Mouse (Mus musculus): ENCODE results near the gene Rora.

Rora gene

DNA sequence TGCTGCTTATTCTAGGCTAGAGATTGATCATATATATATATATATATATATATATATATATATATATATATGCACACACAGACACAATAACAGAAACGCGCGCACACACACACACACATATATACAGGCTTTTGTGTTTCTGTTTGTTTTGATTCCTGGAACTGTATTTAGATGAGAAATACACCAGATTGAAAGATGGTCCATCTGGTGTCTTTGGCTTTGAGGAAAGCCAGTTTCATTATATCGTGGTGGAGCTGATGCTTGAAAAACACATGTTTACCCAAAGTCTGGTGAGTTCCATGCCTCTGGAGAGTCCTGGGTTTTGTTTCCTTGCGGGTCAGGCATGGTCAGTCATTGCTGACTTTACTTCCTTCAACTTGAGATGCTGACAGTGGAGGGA, 169.7 kb downstream of the Rora start:
- no peak for DNase-seq

DNA sequence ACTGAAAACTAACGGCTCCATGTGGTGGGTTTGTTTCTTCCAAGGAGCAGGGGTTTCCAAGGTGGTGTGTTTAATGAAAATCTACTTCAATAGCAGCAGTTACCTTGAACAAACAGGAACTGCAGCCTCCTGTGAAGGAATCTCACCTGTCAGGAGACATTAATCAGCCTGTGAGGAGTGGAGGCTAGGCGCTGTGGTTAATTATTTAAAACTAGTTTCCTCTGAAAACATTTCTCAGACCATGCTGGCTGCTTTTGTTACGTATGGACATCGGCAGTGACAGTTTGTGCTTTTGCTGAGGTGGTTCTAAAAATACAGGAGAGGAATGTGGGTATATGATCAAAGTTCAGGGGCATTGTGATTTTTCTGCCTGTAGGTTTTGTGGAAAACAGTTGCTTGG, 171.5 kb downstream of the Rora start:
- no peak for DNase-seq

DNA sequence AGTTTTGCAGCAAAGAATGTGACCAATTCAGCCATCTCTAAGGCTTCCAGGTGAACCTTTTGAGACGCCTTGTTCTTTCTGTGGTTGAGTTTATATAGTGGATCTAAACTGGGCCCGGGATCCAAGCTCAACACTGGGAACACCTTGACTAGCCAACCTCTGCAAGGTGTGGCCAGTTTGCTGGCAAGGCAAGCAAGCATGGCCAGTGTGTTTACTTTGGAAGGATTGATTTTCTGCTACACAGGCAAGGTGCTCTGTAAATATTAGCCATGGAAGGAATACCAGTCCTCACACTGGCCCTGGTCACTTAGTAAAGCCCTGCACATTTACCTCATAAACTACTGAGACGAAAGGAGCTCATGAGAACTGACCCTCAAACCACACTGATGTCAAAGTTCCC, 172.3 kb downstream of the Rora start:
- no peak for DNase-seq

DNA sequence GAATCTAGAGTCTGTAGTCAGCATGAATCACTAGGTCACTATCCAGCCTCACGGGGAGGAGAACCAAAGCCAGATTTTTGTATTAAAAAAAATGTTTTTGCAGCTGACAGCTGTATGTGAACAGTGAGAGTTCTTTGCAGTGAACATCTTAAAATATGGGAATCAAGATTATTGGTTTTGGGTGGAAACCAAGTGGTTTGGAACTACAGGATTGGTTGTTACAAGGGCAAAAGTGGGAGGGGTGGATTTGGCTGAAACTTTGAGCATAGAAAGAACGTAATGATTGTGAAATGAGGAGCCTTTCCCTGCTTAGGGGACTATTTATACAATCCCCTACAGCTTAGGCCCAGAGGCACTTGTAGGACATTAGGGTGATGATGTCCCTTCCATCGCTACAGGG, 173.9 kb downstream of the Rora start:
- DNase-seq: no peak

DNA sequence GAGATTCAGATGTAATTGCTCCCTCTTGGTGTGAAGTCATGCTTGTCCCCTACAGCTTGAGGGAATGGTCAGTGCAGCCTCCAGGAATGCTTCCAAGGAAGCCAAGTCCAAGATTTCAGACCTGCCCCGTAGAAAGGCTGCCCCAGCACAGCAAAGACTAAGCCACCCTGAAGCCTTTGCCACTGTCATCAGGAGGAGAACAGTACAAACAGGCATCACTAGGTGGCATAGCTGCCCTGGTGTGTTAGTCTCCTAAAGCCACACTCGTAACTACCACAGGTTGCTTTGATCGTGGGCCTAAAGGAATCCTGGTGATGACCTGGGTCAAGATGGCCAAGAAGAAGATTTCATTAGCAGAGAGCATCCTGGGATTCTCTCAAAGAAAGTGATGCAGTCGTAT, 176.3 kb downstream of the Rora start:
- peak; percentile 32 to 46 for DNase-seq

DNA sequence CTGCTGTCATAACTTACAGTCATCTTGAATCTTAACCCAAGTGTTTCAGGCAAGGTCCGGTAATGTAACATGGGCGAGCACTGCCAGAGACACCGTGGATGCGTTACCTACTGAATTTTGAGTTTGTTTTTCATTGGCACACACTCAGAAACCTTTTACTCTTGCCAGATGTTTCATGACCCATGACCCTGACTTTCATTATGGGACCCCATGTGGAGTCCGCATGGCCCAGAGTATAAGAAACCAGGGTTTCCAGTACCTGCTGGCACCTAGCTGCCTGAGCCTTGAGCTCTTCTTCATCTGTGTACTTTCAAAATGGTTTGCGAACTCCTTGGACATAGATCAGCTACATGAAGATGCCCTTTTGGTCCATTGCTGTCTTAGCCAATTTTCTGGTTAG, 179.7 kb downstream of the Rora start:
- no peak for DNase-seq

DNA sequence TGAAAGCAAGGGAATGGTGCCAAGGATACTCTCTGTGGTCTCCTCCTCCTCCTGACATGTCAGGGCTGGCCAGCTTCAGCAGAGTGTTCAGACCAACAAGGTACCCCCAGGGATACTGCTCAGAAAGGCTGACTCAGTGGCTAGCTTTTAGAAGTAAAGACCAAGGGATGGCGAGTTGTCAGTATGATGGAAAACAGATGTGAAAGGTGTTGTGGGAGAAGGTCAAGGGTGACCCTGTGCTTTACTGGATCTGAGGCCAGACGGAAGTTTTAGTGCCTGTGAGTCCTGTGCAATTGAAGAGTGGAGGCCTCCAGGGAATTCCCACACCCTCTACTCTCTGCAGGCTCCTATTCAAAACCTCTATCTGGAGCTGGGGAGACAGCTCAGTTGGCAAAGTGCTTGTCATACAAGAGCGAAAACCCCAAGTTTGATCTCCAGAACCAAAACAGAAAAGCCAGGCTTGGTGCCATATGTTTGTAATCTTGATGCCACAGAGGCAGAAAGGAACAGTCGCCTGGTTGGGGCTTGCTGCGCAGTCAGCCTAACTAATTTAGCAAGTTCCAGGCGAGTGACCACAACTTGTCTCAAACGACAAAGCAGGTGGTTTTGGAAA, 181.6 kb downstream of the Rora start:
- DNase-seq: no peak

DNA sequence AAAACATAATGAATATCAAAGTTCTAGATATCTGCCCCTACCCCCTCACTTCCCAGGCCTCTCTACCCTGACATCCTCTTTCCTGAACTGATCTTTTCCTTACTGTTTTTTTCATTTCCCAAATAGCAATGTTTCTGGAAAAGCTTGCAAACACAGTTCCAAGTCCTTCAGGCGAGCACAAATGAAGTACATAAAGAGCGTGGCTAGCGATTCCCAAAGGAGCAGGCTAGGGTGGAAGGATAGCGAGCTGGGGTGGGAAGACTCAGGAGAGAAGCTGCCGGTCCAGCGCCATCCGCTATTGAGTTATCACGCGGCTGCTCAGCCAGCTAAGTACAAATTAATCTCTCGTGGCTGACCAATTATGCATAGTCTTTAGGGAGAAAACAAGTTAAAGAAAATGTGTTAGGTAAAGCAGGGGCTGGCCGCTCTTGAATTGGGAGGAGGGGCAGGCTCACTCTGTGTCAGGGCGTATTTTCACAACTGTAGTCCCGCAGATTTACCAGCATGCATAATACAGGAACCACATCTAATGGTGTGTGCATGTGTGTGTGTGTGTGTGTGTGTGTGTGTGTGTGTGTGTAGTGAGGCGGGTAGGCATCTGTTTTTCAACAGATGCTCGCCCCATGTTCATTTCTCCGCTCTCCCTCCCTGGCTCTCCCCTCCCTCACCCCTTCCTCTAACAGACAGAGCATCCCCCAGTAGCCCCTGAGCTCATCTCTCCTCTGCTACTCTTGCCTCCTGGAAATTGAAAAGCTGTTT, 188.7 kb downstream of the Rora start:
- DNase-seq: no peak

DNA sequence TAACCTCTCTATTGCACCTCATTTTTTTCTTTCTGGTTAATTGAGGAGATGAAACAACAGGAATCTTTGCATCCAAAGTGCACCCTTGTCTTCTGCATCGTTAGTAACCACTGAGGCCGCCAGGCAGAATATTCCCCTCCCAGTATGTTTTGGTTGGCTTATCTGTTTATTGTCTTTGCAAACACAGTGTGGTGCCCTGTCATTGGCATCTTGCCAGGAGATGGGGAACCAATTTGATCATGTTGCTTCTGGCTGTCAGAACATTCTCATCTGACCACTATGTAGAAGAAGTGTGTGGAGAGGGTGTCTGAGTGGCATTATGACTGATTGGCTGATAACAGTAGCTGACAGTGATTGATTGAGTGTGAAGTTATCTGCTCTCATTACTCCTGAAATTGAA, 192.0 kb downstream of the Rora start:
- peak; percentile 27 to 29 for DNase-seq

DNA sequence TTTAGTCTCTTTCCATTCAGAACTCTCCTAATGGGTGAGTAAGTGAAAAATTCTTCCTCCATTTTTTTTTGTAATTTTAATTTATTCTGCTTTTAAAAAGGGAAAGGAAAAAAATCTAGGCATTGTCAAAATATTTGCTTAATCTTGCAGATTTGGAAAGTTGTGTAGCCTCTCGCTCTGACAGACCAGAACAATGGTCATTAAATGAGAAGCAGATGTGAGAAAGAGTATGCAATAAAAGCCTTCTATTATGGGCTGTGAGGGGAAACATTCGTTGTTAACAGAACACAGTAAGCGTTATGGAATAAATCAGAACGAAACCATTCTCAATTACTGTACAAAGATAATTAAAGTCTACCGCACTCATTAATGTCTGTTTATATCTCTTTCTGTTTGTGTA, 196.7 kb downstream of the Rora start:
- DNase-seq: no peak

DNA sequence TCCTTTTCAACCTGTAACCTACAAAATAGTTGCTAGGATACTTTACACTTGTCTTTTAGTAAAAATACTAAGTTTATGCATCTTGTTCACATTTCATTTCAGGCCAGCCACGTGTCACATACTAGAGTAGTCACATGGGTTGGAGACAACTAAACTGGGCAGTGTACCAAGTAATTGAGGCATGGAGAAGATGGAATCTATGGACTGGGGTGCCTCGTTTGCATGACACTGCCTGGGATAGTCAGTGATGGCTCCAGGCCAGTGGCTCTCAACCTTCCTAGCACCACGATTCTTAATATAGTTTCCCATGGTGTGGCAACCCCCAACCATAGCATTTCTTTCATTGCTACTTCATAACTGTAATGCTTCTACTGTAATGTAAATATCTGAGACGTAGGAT, 198.6 kb downstream of the Rora start:
- no peak for DNase-seq

DNA sequence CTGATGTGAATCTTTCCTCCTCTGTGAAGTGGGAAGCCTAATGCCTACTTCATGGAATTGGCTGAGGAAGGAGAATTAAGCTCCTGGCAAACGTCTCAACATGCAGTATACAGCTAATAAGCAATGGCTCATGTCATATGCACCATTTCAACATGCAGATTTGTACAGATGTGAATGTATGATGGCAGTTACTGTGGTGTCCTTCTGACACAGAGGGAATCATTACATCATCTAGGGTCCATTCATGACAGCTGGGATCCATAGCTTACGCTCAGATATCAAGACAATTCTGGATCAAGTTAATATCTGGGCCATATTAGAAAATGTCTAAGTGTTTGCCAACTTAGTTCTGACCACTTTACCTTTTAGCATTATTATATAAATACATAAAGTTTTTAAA, 199.3 kb downstream of the Rora start:
- no peak for DNase-seq

DNA sequence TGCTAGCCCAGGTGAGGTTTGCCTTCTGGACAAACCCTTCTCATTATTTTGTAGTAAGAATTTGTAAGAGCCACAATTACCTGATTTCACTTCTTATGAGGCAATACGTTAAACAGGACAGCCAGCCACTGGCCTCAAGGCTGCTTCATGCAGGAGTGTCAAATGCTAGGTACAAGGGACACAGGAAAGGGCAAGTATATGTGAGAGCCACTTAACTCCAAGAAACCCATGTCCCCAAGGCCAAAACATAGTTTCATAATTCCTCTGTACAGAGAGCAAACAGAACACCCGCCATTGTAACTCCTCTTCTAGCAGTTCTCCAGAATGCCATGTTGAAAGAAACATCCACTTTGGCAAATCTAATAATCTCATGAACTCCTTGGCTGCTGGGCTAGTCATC, 205.9 kb downstream of the Rora start:
- no peak for DNase-seq

DNA sequence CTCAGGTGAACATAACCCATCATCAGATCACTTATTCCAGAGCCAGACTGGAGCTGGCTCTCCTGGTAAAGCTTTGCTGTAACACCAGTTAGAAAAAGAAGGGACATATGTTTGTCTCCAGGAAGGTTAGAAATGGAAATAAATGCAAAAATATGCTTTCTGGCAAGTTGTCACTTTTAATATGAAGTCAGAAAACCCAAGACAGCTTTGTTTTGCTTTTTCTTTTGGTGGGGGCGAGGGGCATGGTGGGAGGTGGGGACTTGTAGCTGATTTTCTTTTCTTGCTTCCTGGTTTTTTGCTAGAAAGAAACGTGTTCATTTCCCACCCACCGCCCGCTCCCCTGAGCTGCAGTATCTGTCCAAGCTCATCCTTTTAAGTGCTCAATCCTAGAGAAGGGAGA, 212.7 kb downstream of the Rora start:
- DNase-seq: no peak

DNA sequence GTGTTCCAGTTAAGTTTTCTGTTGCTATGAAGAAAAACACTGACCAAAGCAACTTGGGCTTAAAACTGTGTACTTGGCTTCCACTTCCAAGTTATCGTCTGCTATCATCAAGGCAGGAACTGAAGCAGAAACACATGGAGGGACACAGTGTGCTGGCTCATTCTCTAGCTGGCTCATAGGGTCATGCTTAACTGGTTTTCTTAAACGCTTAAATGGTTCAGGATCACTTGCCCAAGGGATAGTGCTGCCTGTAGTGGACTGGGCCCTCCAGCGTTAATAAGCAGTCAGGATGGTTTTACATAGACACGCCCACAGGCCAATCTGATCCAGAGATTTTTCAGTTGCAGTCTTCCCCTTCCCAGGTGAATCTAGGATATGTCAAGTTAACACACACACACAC, 220.3 kb downstream of the Rora start:
- DNase-seq: no peak

DNA sequence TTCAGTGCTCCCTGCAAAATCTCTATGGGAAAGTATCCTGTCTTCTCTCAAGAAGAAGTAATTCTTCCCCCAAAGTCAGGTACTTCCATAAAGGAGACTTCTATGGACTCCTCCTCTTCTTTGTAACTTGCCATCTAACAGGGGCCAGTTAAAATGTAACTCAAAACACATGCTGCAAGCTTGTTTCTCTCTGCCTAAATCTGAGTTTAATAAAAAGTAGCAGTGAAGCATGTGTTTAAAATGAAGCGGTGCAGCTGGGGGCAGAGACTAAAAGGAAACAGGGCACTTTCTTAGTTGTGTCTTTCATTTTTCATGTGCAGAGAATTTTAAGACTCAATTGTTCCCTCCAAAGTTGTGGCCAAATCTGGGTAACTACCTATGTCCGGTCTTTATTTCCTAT, 221.0 kb downstream of the Rora start:
- no peak for DNase-seq

DNA sequence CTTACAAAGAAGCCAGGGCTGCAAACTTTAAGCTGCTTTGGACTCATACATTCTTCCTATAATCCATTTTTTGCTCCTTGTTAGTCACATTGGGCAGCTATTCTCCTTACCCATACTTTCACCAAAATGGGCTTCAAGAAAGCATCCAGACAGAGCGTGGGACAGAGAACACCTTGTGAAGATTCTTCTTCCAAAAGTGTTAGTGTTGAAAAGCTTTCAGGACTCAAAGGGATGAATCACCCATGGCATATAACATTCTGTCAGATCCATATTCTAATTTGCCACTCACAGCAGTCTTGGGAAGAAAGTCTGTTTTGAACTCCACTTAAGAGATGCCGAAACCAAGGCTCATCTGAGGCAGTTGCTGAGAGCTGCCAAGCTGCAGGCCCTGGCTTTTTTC, 222.2 kb downstream of the Rora start:
- no peak for DNase-seq

DNA sequence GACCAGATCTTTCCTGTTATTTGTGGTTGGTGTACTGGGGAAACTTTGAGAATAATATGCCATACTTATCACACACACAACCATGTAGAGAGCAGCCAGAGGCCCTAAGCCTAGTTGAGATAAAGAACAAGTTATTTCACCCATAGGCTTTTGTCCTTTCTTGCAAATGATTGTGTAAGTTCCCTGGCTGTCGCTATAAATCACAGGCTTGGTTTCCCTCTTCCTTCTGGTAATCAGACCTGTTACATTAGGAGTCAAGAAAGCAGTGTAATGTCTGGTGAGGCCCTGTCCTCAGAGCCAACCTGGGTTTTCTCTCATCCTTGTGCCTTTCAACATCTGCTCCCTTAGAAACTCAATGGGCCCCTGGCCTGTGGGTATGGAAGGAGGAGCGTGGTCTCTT, 222.7 kb downstream of the Rora start:
- no peak for DNase-seq

DNA sequence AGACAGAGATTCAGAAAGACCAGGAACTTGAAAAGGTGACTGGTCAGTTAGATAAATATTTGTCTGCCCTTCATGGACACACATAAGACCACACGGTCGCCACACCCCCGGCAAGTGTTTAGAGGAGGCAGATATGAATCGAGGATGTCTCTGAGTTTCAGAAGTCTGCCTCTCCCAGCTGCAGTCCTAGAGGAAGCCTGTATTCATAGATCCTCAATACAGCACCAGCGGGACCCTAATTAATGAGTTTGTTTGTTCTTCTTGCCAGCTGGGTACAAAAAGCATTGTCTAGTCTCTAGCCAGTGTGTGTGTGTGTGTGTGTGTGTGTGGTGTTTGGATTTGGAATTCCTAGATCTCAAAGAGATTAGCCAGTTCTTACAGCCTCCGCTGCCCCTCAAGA, 228.3 kb downstream of the Rora start:
- DNase-seq: no peak

DNA sequence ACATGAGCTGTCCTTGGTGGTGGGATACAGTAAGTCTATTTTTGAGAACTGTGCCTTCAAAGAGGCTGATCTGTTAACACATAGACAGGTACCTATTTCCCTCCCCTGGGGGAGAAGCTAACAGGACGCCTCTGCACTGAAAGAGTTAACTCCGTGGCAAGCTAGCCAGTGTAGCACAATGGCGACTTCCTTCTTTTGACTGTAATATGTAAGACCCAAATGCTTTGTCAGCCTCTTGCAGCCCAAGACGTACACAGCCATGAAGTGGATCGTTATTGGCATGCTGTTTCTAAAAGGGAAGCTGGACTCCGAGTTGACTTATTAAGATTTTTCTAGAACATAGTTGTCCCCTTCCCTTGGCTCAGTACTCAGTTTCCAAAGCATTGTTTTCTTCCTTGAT, 229.4 kb downstream of the Rora start:
- no peak for DNase-seq

DNA sequence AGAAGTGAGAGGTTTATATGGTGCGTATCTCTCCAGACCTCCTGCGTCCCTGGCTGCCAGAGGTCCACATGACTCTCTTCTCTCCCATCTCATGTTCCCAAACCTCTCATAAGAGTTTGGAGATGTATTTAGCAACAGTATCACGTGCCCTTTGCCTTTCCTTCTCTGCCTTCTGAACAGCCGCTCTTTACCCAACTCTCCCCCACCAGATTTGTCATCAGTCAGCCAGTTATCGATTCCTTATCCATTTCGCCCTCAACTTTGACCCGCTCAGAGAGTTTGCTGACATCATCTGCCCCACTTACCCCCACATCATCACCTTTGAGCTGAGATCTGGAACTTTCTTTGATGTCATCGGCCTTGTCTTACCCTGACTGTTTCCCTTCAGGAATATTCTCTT, 230.1 kb downstream of the Rora start:
- no peak for DNase-seq

DNA sequence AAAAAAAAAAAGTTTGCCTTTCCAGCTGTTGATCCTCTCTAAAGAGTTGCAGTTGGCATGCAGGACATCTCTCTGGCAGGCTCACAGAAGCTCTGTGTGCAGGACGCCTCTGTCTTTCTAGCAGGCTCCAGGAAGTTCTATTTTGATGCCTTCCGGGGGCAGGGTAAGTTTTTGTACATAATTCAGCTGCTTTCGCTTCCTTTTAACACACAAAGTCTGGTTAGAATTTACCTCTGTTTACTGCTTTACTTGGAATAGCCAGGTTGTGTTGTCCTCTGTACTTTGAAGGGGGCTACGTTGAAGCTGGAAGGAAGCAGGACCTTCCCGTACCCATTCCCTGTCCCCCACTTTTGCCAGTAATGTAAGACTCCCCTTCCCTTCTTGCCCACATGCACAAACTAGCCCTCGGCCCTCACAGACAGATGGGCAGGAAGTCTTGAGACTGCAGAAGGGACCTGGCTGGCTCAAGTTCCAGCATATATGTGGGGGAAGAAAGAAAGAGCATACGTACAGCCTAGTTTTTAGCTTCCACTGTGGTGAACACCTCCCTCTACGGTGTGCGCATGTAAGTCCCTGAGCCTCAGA, 231.0 kb downstream of the Rora start:
- DNase-seq: no peak

DNA sequence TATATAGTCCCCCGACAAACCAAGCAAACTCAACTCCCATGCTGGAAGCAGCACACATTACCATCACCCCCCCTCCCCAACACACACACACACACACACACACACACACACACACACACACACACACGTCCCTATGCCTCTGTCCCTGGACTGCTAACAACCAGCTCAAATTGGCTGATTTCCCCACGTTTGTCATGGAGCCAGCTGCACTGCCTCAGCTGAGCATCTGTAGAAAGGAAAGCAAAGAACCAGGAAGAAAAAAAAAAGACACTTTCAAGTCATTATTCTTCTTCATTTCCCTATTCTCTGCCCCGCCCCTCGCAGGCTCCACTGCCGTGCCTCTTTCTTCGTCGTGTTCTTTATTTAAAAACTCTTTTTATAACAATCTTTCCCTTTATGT, 235.1 kb downstream of the Rora start:
- DNase-seq: peak in 1 of 2 experiments; percentile 15

DNA sequence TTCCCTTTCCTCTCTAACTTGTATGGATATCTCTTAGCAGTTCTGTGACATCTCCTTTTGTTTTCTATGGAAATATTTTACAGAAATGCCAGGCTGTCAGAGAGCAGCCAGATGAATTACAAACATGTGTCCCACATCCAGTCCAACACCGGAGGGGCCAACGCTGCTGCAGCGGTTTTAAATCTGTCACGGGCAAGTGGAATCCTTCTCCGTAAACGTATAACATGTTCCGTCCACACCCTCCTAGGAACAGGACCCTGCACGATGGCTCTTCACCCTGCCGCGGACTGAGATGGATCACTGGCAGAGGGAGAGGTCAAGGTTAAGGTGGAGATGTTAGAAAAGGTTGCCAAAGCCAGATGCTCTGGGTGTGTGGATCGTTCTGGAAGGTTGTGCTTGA, 237.8 kb downstream of the Rora start:
- DNase-seq: no peak

DNA sequence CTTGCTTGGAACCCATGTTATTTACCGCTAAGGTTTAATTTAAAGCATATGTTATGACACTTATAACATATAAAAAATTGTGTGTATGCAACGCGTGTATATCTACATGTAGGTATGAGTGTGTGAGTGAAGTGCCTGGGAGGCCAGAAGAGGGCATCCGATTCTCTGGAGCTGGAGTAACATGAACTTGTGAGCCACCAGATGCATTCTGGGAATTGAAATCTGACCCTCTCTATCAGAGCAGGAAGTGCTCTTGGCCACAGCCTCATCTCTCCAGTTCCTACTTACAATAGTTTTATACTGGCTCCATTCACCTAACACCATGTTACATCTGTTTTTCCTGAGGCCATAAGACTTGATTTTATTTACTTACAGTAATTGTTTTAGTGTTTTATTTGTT, 238.8 kb downstream of the Rora start:
- no peak for DNase-seq
